Mouse (Mus musculus): Measurements from ENCODE around the gene Ablim1.

DNA sequence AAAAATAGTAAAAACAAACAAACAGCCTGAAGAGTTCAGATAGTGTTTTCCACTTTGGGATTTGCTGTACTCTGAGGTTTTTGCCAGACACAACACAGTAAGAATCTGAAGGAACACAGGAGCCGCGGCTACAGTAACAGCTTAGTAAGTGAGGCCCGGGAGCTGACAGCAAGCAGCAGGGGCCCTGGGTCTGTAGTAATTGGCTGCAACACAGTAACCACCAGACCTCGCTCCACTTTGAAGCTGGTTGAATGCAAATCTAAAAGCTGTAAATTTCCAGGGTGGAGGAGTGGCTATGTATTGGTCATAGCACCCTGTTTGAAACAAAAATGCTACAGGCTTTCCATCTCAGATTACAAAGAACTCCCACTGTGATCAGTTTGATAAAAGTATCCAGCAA lies 252.0 kb downstream of the Ablim1 start:
- TF ChIP-seq CTCF (IDR thresholded peaks at IDR 0.05; ENCODE audit: borderline replicate concordance, insufficient read depth, low read depth, low read length) (no peak), POLR2A (IDR thresholded peaks at IDR 0.05; ENCODE audit: borderline replicate concordance, insufficient read depth, low read length) (no peak)

Measured in cerebellum, adult 2 months (tissue).